Mouse (Mus musculus) bone marrow, adult 2 months (tissue): Measurements from ENCODE around the gene Nup210l. TPM values are rescaled to one million over a fixed set of nuclear protein-coding genes. Genes with fewer than 3 reads are reported as not detected.

Experiments
- H3K27ac ChIP-seq: fragments of 200-500 bp; 2 replicates; pipeline ENCODE4 v1.5.1; 2012; ENCODE audit warnings: low read depth, mild to moderate bottlenecking, control low read depth, inconsistent platforms, low read length; ENCODE audit not compliant: control insufficient read depth, poor library complexity, insufficient read depth
- H3K4me1 ChIP-seq: fragments of 200-500 bp; 2 replicates; pipeline ENCODE4 v1.6.1; 2011; ENCODE audit warnings: low read length; ENCODE audit not compliant: control insufficient read depth, insufficient read depth
- H3K4me3 ChIP-seq: fragments of 200-500 bp; replicated peaks from 2 replicates; pipeline ENCODE3; 2011; ENCODE audit warnings: mild to moderate bottlenecking, low read depth, low read length, control low read depth; ENCODE audit not compliant: control insufficient read depth
- CTCF ChIP-seq: fragments of 200-500 bp; IDR thresholded peaks from 2 replicates; pipeline ENCODE4 v1.5.1; 2011; ENCODE audit warnings: low read length, control low read depth; ENCODE audit not compliant: control insufficient read depth, insufficient read depth
- POLR2A ChIP-seq: fragments of 200-500 bp; IDR thresholded peaks from 2 replicates; pipeline ENCODE4 v1.6.1; 2011; ENCODE audit warnings: low read depth, mild to moderate bottlenecking, control low read depth, low read length, borderline replicate concordance; ENCODE audit not compliant: control insufficient read depth
- WGBS: fragments of 180-500 bp; shearing (Covaris S2); methylation state at CpG from one replicate; pipeline ENCODE4 v1.1.7; 2018; 5-methylcytosine and 5-hydroxymethylcytosine counted together
- polyA plus RNA-seq: library from polyadenylated mRNA; stranded (reverse); fragments of >200 nt; gene quantifications from 2 replicates; pipeline ENCODE4 v1.2.4, GENCODE M21; 2011; ENCODE audit warnings: low replicate concordance; ENCODE audit not compliant: missing spikeins, insufficient read depth, insufficient read length

The Nup210l gene
- 0.79 and 1.5 TPM in 2 replicates for polyA plus RNA-seq

DNA sequence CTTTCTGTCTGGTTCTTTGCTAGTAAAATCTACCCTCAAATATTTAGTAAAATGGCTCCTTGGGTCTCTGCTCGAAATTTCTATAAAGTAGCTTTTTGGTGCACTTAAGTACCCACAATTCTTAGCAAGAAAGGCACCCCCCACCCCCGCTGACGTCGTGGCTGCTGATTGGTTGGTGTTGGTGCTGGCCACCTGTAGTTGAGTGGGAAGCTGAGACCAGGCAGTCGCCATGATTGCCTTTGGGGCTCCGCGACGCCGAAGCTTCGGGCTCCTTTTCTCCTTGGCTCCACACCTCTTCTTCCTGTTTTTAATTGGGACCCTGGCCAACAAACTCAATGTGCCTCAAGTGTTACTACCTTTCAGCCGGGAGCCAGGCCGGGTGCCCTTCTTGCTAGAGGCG is at the start of gene Nup210l:
Nup210l (plus strand) TSS at position 195 of the 400 bp plus-strand sequence.
- WGBS: 77% methylated on average over 13 of the region's 13 CpGs
- TF ChIP-seq CTCF (no peak), POLR2A (no peak)

DNA sequence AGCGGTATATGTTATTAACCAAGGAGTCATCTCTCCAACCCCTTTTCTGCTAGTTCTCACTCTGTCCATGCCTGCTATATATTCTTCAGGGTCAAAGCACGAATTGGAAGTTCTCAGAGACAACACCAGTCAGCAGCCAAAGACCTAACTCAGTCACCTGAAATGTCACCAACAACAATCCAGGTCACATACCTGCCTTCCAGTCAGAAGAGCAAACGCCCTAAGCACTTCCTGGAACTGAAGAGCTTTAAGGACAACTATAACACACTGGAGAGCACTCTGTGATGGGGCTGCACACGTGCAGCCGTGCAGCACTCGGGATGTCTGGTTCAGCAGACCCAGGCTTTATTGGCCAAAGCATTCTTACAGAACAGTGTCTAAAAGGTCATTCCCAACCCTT is 42.4 kb upstream of the Nup210l start:
- no peaks in the 10 kb centered on the region for H3K4me1 ChIP-seq
- H3K27ac ChIP-seq: no peak overlapping the region
- 92% methylated on average over 6 of the region's 6 CpGs for WGBS
- no peak overlapping the region for H3K4me3 ChIP-seq
- TF ChIP-seq POLR2A (no peak), CTCF (no peak)

More for the DNA sequence above, at the start of gene Nup210l:
- Histone ChIP-seq H3K4me3 (no peak within 1 kb of the TSS), H3K27ac (no peak within 1 kb of the TSS), H3K4me1 (no peaks in the 10 kb centered on the region)

GRCm38 (mm10) chr3:90062539-90062938 is 41.4 kb upstream of the Nup210l start:
- Histone ChIP-seq H3K4me1 (no peaks in the 10 kb centered on the region), H3K27ac (no peak overlapping the region), H3K4me3 (no peak overlapping the region)
- WGBS: 73% methylated on average over 2 of the region's 2 CpGs
- no peak for TF ChIP-seq POLR2A
- no peak for TF ChIP-seq CTCF

DNA sequence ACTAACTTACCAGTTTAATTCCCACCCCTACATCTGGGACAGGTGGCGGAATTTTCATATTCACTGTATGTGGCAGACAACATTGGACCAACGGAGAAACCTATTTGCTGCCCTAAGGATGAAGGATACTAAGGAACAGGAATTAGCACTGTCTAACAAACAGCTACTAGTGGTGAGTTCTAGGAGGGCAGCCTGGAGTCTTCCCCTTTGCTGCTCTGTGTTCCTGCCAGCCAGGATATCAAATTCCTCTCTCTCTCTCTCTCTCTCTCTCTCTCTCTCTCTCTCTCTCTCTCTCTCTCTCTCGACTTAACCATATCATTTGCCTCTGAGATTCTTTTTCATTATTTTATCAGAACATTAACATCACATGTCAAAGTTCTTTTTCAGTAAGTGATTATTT is 39.5 kb upstream of the Nup210l start:
- Histone ChIP-seq H3K27ac (no peak overlapping the region), H3K4me3 (no peak overlapping the region), H3K4me1 (no peaks in the 10 kb centered on the region)
- WGBS: 76% methylated on average over 3 of the region's 3 CpGs
- TF ChIP-seq POLR2A: no peak
- no peak for TF ChIP-seq CTCF

DNA sequence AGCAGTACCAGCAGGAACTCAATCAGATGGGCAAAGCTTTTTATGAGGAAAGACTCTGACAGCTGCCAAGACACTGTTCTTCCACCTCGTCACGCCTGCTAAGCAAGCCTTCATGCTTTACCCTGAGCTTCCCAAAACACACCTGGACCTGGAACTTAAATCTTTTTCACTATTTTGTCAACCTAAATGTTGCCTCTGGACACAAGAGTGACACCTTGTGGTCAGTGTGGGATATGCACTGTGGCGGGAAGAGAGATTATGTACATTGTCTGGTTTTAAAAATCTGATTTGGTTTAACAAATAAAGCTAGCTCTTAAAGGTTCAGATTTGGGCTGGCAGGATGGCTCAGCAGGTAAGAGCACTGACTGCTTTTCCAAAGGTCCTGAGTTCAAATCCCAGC is 38.4 kb upstream of the Nup210l start:
- 0 out of 2 replicates have a peak, but pooled peaks have one; percentile 25 for TF ChIP-seq CTCF
- no peak for TF ChIP-seq POLR2A
- 52% methylated on average over 3 of the region's 3 CpGs for WGBS
- no peaks in the 10 kb centered on the region for H3K4me1 ChIP-seq

DNA sequence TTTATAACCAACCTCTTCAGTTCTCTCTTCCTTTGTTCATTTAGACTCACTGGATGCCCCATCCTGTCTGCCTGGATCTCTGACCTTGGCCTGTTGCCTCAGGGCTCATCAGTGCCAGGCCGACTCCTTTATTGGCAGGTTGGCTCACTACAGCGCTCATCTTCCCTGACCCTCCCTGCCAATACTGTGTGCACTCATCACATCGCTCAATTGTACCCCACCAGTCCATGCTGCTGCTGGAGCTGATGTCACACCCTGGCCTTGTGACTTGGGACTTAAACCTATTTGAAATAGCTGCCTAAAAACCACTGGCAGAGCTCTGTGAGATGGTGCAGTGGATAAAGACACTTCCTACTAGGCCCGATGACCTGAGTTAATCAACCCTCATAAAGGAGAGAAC is 36.1 kb upstream of the Nup210l start:
- no peak for TF ChIP-seq POLR2A
- 85% methylated on average over 4 of the region's 4 CpGs for WGBS
- H3K4me3 ChIP-seq: no peak overlapping the region
- H3K27ac ChIP-seq: no peak overlapping the region
- H3K4me1 ChIP-seq: no peaks in the 10 kb centered on the region

More for the DNA sequence above, 38.4 kb upstream of the Nup210l start:
- Histone ChIP-seq H3K27ac (no peak overlapping the region), H3K4me3 (no peak overlapping the region)

DNA sequence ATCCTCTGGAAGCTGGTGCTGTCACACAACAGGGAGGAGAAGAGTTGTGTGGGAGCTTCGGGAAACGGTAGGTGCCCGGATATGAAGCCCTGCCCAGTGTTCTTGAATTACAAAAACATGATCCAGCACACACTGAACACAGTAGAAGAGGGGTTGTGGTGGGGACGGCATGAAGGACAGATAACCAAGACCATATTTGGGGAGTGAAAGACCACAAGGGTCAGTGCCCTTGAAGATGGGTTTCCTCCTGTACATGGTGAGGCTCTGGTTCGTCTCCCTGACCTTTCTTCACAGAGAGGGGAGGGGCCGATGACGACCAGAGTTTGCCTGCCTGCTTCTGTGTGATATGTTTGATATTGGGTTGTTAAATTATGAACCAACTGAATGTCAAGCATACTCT is 34.2 kb upstream of the Nup210l start:
- WGBS: 68% methylated on average over 7 of the region's 7 CpGs
- Histone ChIP-seq H3K4me1 (no peaks in the 10 kb centered on the region), H3K27ac (no peak overlapping the region), H3K4me3 (no peak overlapping the region)
- no peak for TF ChIP-seq CTCF
- no peak for TF ChIP-seq POLR2A

DNA sequence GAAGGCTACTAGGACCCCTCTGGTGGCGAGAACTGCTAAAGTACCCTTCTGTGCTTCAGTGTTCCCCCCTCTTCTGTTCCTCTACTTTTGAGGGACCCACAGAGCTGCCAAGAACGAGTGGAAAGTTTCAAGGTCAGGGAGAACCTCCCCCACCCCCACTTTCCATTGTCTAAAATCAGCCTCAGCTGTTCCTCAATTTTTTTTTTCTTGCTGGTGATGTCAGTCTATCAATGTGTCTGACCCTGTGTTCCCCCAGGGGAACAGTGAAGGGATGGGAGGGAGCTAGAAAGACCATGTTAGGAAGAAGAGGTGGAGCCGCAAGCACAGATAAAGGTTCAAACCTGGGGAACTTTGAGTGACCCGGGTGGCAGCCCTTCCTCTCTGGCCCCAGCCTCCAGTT is 31.6 kb upstream of the Nup210l start, which contains the start of gene Tpm3:
Tpm3 (plus strand) TSS at position 356 of the 400 bp plus-strand sequence.
- H3K4me1 ChIP-seq: no peaks in the 10 kb centered on the region
- TF ChIP-seq CTCF: no peak
- no peak for TF ChIP-seq POLR2A
- no peak within 1 kb of the TSS for H3K27ac ChIP-seq
- H3K4me3 ChIP-seq: no peak within 1 kb of the TSS
- 54% methylated on average over 4 of the region's 4 CpGs for WGBS

DNA sequence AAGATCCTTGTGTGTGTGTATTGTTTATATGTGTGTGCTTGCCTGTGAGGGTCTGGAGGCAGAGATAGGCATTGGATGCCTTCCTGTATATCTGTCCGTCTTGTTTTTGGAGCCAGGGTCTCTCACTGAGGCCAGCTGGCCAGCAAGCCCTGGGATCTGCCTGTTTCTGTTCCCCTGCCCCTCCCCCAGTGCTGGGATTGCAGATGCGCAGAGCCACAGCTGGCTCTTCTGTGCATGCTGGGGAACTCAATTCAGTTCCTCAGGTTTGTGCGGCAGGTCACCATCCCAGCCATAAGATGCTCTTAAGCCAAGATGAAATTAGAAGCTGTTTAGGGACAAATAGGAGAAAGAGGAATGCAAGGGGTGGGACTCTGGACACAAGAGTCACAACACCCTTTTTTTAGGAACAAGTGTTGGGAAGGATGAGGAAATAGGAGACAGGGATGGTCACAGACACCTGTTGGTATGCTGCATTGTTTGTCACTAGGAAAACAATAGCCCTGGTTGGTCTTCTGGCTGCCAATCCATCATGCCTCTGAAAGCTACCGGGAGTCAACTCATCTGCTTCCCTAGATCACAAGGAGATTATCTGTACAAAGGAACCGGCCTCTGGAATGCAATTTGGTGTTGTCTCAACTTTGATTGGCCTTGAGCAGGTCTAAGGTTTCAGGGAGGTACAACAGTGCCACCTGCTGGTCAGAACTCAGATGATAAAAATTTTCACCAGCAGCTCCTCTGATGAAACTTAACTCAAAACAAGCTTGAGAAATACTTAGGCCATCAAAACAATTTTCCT is 26.8 kb upstream of the Nup210l start:
- peaks cover 2% of the 10 kb centered on the region; the same call in 1 of the 2 replicates for H3K4me1 ChIP-seq
- peak; percentile 44; the same call in 1 of the 2 replicates for TF ChIP-seq CTCF
- no peak for TF ChIP-seq POLR2A
- no peak overlapping the region for H3K4me3 ChIP-seq
- 42% methylated on average over 5 of the region's 5 CpGs for WGBS
- H3K27ac ChIP-seq: no peak overlapping the region

GRCm38 (mm10) chr3:90078224-90078623 is 25.7 kb upstream of the Nup210l start:
- Histone ChIP-seq H3K4me1 (peaks cover 6% of the 10 kb centered on the region), H3K27ac (no peak overlapping the region), H3K4me3 (no peak overlapping the region)
- WGBS: 53% methylated on average over 5 of the region's 5 CpGs
- TF ChIP-seq POLR2A: no peak
